Mouse (Mus musculus): ENCODE measurements around the gene Cel. TPM values are rescaled to one million over a fixed set of nuclear protein-coding genes. Genes with fewer than 3 reads are reported as not detected.
A peak's percentile ranks its signal among the peaks of the same experiment; 100 is the strongest.

Cel gene
- polyA plus RNA-seq, 1 experiment from 2014 or later, result not detected

DNA sequence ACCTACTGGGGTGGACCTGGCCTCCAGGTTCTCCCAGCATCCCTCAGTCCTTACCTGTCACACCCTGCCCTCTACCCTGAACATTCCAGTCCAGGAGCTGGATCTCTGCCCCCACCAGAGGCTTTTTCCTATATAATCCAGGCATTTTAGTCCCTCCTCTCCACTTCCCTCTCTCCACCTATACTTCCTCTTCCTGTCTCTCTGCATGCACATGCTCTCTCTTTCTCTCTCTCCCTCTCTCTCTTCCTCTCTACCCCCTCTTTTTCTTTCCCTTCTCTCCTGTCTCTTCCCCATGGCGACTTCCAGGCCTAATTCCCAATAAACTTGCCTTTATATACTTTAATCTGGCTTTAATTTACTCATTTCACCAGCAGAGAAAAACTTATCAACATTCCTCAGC lies 25.4 kb upstream of the Cel start:
- Histone ChIP-seq H3K4me3 (replicated peaks; ENCODE audit: low read length) (no peak overlapping the region), H3K27ac (no peak overlapping the region), H3K4me2 (replicated peaks) (no peak overlapping the region), H3K9me3 (ENCODE audit: control insufficient read depth, low read length) (no peaks in the 10 kb centered on the region), H3K27me3 (ENCODE audit: control insufficient read depth, insufficient read depth, low read length) (no peaks in the 10 kb centered on the region), H3K9ac (no peak overlapping the region), H3K36me3 (replicated peaks; ENCODE audit: control insufficient read depth, insufficient read depth) (no peaks in the 10 kb centered on the region), H3K4me1 (replicated peaks; ENCODE audit: control insufficient read depth, insufficient read depth, low read length) (peaks cover 4% of the 10 kb centered on the region)
- DNase-seq (ENCODE audit: low spot score) (no peak), ATAC-seq (ENCODE audit: low FRiP score) (no peak)
- 32% methylated on average over 1 of the region's 1 CpGs for WGBS

DNA sequence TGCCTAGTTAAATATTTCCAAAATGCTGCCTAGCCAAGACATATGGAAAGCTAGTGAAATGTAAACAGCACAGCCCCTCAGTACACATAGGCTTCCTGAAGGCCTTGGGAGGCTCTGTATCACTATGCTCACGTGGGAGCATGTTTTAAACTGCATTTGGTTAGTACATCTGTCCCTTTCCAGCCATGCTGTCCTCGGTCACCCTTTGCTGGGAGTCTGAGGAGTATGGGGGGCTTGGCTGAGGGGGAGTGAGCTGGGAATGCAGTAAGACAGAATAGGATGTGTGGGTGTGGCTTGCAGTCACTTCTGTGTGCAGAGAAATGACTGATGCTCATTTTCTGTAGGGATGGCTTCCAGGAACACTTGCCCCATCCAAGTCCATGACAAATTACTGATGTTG lies 22.5 kb upstream of the Cel start:
- no peak overlapping the region for H3K4me2 ChIP-seq (replicated peaks)
- no peak overlapping the region for H3K4me3 ChIP-seq (replicated peaks; ENCODE audit: low read length)
- H3K36me3 ChIP-seq (replicated peaks; ENCODE audit: control insufficient read depth, insufficient read depth), result no peaks in the 10 kb centered on the region
- DNase-seq (ENCODE audit: low spot score) (no peak), ATAC-seq (ENCODE audit: low FRiP score) (no peak)
- no peak overlapping the region for H3K27ac ChIP-seq
- no peaks in the 10 kb centered on the region for H3K9me3 ChIP-seq (ENCODE audit: control insufficient read depth, low read length)
- H3K4me1 ChIP-seq (replicated peaks; ENCODE audit: control insufficient read depth, insufficient read depth, low read length), result peaks cover 19% of the 10 kb centered on the region
- H3K27me3 ChIP-seq (ENCODE audit: control insufficient read depth, insufficient read depth, low read length), result no peaks in the 10 kb centered on the region
- 50% methylated on average over 2 of the region's 2 CpGs for whole genome bisulfite sequencing
- no peak overlapping the region for H3K9ac ChIP-seq

DNA sequence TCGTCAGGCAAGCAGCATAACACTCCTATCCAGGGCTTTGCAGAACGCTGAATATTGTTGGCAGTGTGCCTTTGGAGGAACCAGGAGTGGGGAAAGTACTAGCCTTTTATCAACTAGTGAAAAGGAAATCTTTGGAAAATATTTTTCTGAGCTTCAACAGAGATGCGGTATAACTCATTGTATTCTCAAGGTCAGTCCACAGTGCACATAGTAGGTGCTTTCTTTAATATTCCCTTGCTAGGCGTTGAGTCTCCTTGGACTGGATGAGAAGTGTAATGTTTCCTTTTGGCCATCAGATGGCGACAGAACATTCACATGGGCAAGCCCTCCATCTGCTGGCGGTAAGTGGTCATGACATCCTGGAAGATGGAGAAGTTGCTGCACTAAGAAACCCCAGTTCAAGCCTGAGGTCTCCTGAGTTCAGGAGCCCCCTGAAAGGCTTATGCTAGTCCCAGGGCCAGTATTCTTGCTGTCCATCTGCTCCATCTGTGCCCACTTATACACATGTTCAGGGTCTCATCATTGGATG lies 21.9 kb upstream of the Cel start:
- Histone ChIP-seq H3K27ac (no peak overlapping the region), H3K9me3 (ENCODE audit: control insufficient read depth, low read length) (no peaks in the 10 kb centered on the region), H3K9ac (no peak overlapping the region), H3K4me3 (replicated peaks; ENCODE audit: low read length) (no peak overlapping the region), H3K4me2 (replicated peaks) (no peak overlapping the region), H3K4me1 (replicated peaks; ENCODE audit: control insufficient read depth, insufficient read depth, low read length) (peaks cover 19% of the 10 kb centered on the region), H3K36me3 (replicated peaks; ENCODE audit: control insufficient read depth, insufficient read depth) (no peaks in the 10 kb centered on the region), H3K27me3 (ENCODE audit: control insufficient read depth, insufficient read depth, low read length) (no peaks in the 10 kb centered on the region)
- DNase-seq (ENCODE audit: low spot score), result peak; percentile 86
- ATAC-seq (ENCODE audit: low FRiP score), result no peak
- 20% methylated on average over 6 of the region's 6 CpGs for WGBS

DNA sequence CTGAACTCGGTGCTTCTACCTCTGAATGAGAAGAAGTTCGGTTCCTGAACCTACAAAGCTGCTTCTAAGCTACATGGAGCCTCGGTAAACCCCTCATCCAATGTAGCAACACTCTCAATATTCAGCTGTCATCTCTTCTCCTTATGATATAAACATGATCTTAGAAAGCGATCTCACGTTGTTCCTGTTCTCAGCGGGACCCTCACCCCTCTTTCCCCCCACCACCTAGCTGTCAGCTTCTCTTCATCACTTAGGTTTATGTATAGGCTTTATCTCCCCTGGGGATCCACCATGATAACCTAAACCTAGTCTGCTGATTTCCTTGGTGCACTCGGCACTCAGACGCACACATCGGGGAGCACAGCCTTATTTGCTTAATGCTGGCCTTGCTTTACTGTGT lies 20.4 kb upstream of the Cel start, which contains the start of gene Gtf3c5:
Gene Gtf3c5 (minus strand): TSS at position 101 of the 400 bp plus-strand sequence.
- WGBS, result 78% methylated on average over 9 of the region's 9 CpGs
- Histone ChIP-seq H3K27me3 (ENCODE audit: control insufficient read depth, insufficient read depth, low read length) (no peaks in the 10 kb centered on the region), H3K9ac (peak within 1 kb of the TSS; percentile 64), H3K27ac (peak within 1 kb of the TSS; percentile 90), H3K36me3 (replicated peaks; ENCODE audit: control insufficient read depth, insufficient read depth) (peaks cover 11% of the 10 kb centered on the region), H3K4me3 (replicated peaks; ENCODE audit: low read length) (peak within 1 kb of the TSS; percentile 62), H3K4me1 (replicated peaks; ENCODE audit: control insufficient read depth, insufficient read depth, low read length) (peaks cover 19% of the 10 kb centered on the region), H3K4me2 (replicated peaks) (peak within 1 kb of the TSS; percentile 69), H3K9me3 (ENCODE audit: control insufficient read depth, low read length) (no peaks in the 10 kb centered on the region)
- ATAC-seq (ENCODE audit: low FRiP score) (no peak), DNase-seq (ENCODE audit: low spot score) (no peak)

GRCm38 (mm10) chr2:28582647-28583353 lies 19.6 kb upstream of the Cel start:
- Histone ChIP-seq H3K27me3 (ENCODE audit: control insufficient read depth, insufficient read depth, low read length) (no peaks in the 10 kb centered on the region), H3K9ac (peak overlapping the region; percentile 64), H3K9me3 (ENCODE audit: control insufficient read depth, low read length) (no peaks in the 10 kb centered on the region), H3K4me3 (replicated peaks; ENCODE audit: low read length) (peak overlapping the region; percentile 62), H3K36me3 (replicated peaks; ENCODE audit: control insufficient read depth, insufficient read depth) (peaks cover 19% of the 10 kb centered on the region), H3K4me2 (replicated peaks) (peak overlapping the region; percentile 69), H3K4me1 (replicated peaks; ENCODE audit: control insufficient read depth, insufficient read depth, low read length) (peaks cover 19% of the 10 kb centered on the region), H3K27ac (peak overlapping the region; percentile 90)
- peak; percentile 94 for ATAC-seq (ENCODE audit: low FRiP score)
- DNase-seq (ENCODE audit: low spot score), result peak; percentile 87
- WGBS, result under 1% methylated on average over 56 of the region's 56 CpGs

- no peak for DNase-seq (ENCODE audit: low spot score)
- no peaks in the 10 kb centered on the region for H3K9me3 ChIP-seq (ENCODE audit: control insufficient read depth, low read length)
- peaks cover 12% of the 10 kb centered on the region for H3K4me1 ChIP-seq (replicated peaks; ENCODE audit: control insufficient read depth, insufficient read depth, low read length)
- no peak overlapping the region for H3K4me3 ChIP-seq (replicated peaks; ENCODE audit: low read length)
- no peak overlapping the region for H3K4me2 ChIP-seq (replicated peaks)
- 73% methylated on average over 5 of the region's 5 CpGs for WGBS
- peaks cover 55% of the 10 kb centered on the region for H3K36me3 ChIP-seq (replicated peaks; ENCODE audit: control insufficient read depth, insufficient read depth)
- no peaks in the 10 kb centered on the region for H3K27me3 ChIP-seq (ENCODE audit: control insufficient read depth, insufficient read depth, low read length)
- no peak for ATAC-seq (ENCODE audit: low FRiP score)
- H3K27ac ChIP-seq, result no peak overlapping the region
- H3K9ac ChIP-seq, result no peak overlapping the region
Observed at GRCm38 (mm10) chr2:28578003-28578402, 14.8 kb upstream of the Cel start.

- H3K4me2 ChIP-seq (replicated peaks), result no peak overlapping the region
- no peaks in the 10 kb centered on the region for H3K27me3 ChIP-seq (ENCODE audit: control insufficient read depth, insufficient read depth, low read length)
- peaks cover 67% of the 10 kb centered on the region for H3K36me3 ChIP-seq (replicated peaks; ENCODE audit: control insufficient read depth, insufficient read depth)
- H3K4me1 ChIP-seq (replicated peaks; ENCODE audit: control insufficient read depth, insufficient read depth, low read length), result peaks cover 7% of the 10 kb centered on the region
- H3K9me3 ChIP-seq (ENCODE audit: control insufficient read depth, low read length), result no peaks in the 10 kb centered on the region
- no peak overlapping the region for H3K27ac ChIP-seq
- 91% methylated on average over 3 of the region's 3 CpGs for WGBS
- H3K9ac ChIP-seq, result no peak overlapping the region
- ATAC-seq (ENCODE audit: low FRiP score) (no peak), DNase-seq (ENCODE audit: low spot score) (no peak)
- H3K4me3 ChIP-seq (replicated peaks; ENCODE audit: low read length), result no peak overlapping the region
Observed at GRCm38 (mm10) chr2:28576815-28577214, 13.6 kb upstream of the Cel start.

DNA sequence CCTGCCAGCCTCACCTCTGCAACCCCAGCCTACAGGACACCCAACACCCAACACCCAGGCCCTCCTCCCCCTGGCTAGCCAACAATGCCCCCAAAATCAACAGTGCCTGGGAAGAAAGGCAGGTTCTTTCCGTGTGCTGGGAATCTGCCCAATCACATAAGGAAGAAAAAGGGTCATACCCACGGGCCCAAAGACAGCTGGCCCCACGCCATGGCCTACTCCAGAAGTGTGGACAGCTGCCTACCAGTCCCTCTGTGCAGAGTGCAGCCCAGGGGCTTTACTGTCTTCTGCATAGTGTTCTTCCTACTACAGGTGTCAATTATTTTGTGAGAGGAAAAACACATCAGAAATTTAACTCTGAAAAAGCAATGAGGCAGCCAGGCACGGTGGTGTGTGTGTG lies 12.1 kb upstream of the Cel start:
- no peak for DNase-seq (ENCODE audit: low spot score)
- 79% methylated on average over 4 of the region's 4 CpGs for WGBS

DNA sequence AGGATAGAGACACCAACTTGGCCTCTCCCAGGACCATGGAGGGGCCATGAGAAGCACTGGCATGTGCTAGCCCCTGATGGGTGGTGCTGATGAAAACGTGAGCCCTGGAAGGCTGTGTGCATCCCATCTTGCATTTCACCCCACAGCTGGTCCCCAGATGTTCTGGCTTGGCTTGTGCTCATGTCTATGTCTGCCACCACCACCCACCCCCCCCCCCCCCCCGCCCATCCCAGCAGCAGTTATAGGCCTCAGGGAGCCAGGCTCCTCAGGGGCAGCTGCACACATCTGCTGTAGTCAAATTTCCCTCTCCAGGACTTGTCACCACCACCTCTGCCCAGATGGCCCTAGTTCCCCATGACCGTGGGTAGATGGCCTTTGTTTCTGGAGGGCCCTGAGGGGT lies 6.7 kb upstream of the Cel start:
- 82% methylated on average over 2 of the region's 3 CpGs for WGBS
- DNase-seq (ENCODE audit: low spot score) (no peak), ATAC-seq (ENCODE audit: low FRiP score) (no peak)
- Histone ChIP-seq H3K27me3 (ENCODE audit: control insufficient read depth, insufficient read depth, low read length) (no peaks in the 10 kb centered on the region), H3K36me3 (replicated peaks; ENCODE audit: control insufficient read depth, insufficient read depth) (peaks cover 95% of the 10 kb centered on the region), H3K4me1 (replicated peaks; ENCODE audit: control insufficient read depth, insufficient read depth, low read length) (no peaks in the 10 kb centered on the region), H3K27ac (no peak overlapping the region), H3K4me3 (replicated peaks; ENCODE audit: low read length) (no peak overlapping the region), H3K9me3 (ENCODE audit: control insufficient read depth, low read length) (no peaks in the 10 kb centered on the region), H3K4me2 (replicated peaks) (no peak overlapping the region), H3K9ac (no peak overlapping the region)

More for the DNA sequence above, 12.1 kb upstream of the Cel start:
- peaks cover 82% of the 10 kb centered on the region for H3K36me3 ChIP-seq (replicated peaks; ENCODE audit: control insufficient read depth, insufficient read depth)
- no peak overlapping the region for H3K27ac ChIP-seq
- no peak overlapping the region for H3K9ac ChIP-seq
- no peak for ATAC-seq (ENCODE audit: low FRiP score)
- H3K4me3 ChIP-seq (replicated peaks; ENCODE audit: low read length), result no peak overlapping the region
- H3K4me2 ChIP-seq (replicated peaks), result no peak overlapping the region
- no peaks in the 10 kb centered on the region for H3K9me3 ChIP-seq (ENCODE audit: control insufficient read depth, low read length)
- H3K27me3 ChIP-seq (ENCODE audit: control insufficient read depth, insufficient read depth, low read length), result no peaks in the 10 kb centered on the region
- H3K4me1 ChIP-seq (replicated peaks; ENCODE audit: control insufficient read depth, insufficient read depth, low read length), result no peaks in the 10 kb centered on the region
